In genomic region chr12:102128081-102128790, GRCm38 (mm10) we compare ENCODE assay signal across 8 mouse cellular contexts. TPM values are rescaled to one million over a fixed set of nuclear protein-coding genes. Genes with fewer than 3 reads are reported as not detected.
DNase-seq lines count a peak whose midpoint lies in the region; ATAC-seq and TF ChIP-seq lines count a peak whose summit lies in the region.

Slc24a4 (plus strand) TSS chr12:102128733.

- TF ChIP-seq CTCF in G1E (IDR thresholded peaks at IDR 0.05; ENCODE audit: low read depth, low read length): no peak
- no peak for TF ChIP-seq CTCF in liver, embryonic 14.5 days (IDR thresholded peaks at IDR 0.05; ENCODE audit: low read depth)

- H3K27ac ChIP-seq in forebrain, embryonic 14.5 days (ENCODE audit: low read depth, low read length): no peak within 1 kb of the TSS
- H3K27ac ChIP-seq in intestine, embryonic 16.5 days (ENCODE audit: low read length): no peak within 1 kb of the TSS
- H3K27ac ChIP-seq in liver, embryonic 14.5 days: no peak within 1 kb of the TSS
- H3K27ac ChIP-seq in neural tube, embryonic 15.5 days (replicated peaks): 0 out of 2 replicates have a peak within 1 kb of the TSS, but pooled peaks have one; percentile 18

- peaks cover 15% of the 10 kb centered on the region; the same call in 1 of the 2 replicates for H3K27me3 ChIP-seq in G1E (ENCODE audit: insufficient read depth, low read length)
- peaks cover 21% of the 10 kb centered on the region for H3K27me3 ChIP-seq in forebrain, embryonic 14.5 days (replicated peaks; ENCODE audit: control insufficient read depth, insufficient read depth, low read length)
- peaks cover 44% of the 10 kb centered on the region for H3K27me3 ChIP-seq in intestine, embryonic 16.5 days (replicated peaks; ENCODE audit: control insufficient read depth, insufficient read depth, low read length)
- peaks cover 37% of the 10 kb centered on the region for H3K27me3 ChIP-seq in liver, embryonic 14.5 days (ENCODE audit: control insufficient read depth, insufficient read depth, low read length)
- H3K27me3 ChIP-seq in neural tube, embryonic 15.5 days (replicated peaks): peaks cover 47% of the 10 kb centered on the region

- H3K4me2 ChIP-seq in forebrain, embryonic 14.5 days (ENCODE audit: low read length): peak within 1 kb of the TSS; percentile 100
- H3K4me2 ChIP-seq in intestine, embryonic 16.5 days (ENCODE audit: low read depth, low read length): peak within 1 kb of the TSS; percentile 94
- peak within 1 kb of the TSS; percentile 56 for H3K4me2 ChIP-seq in liver, embryonic 14.5 days (ENCODE audit: low read depth)
- H3K4me2 ChIP-seq in neural tube, embryonic 15.5 days: peak within 1 kb of the TSS; percentile 100

- H3K36me3 ChIP-seq in G1E (replicated peaks): no peaks in the 10 kb centered on the region
- no peaks in the 10 kb centered on the region for H3K36me3 ChIP-seq in forebrain, embryonic 14.5 days (ENCODE audit: control insufficient read depth, insufficient read depth, low read length)
- no peaks in the 10 kb centered on the region for H3K36me3 ChIP-seq in intestine, embryonic 16.5 days (ENCODE audit: control insufficient read depth, insufficient read depth, low read length)
- H3K36me3 ChIP-seq in liver, embryonic 14.5 days (replicated peaks; ENCODE audit: control insufficient read depth, insufficient read depth, low read depth): no peaks in the 10 kb centered on the region
- no peaks in the 10 kb centered on the region for H3K36me3 ChIP-seq in neural tube, embryonic 15.5 days

- no peak for ATAC-seq in G1E (ENCODE audit: extremely low read depth, insufficient number of reproducible peaks, low FRiP score, poor library complexity, severe bottlenecking)
- peak; percentile 72 for ATAC-seq in forebrain, embryonic 14.5 days
- ATAC-seq in intestine, embryonic 16.5 days: peak; percentile 67
- no peak for ATAC-seq in liver, embryonic 14.5 days (ENCODE audit: insufficient read depth)
- ATAC-seq in neural tube, embryonic 15.5 days (ENCODE audit: low FRiP score): peak; percentile 49

- no peaks in the 10 kb centered on the region for H3K4me1 ChIP-seq in G1E (ENCODE audit: insufficient read depth, low read depth, low read length)
- peaks cover 14% of the 10 kb centered on the region; the same call in 1 of the 2 replicates for H3K4me1 ChIP-seq in forebrain, embryonic 14.5 days (ENCODE audit: control insufficient read depth, insufficient read depth, low read length)
- H3K4me1 ChIP-seq in intestine, embryonic 16.5 days (ENCODE audit: control insufficient read depth, insufficient read depth, low read length): peaks cover 12% of the 10 kb centered on the region
- H3K4me1 ChIP-seq in liver, embryonic 14.5 days (replicated peaks; ENCODE audit: control insufficient read depth in 2 of 2, insufficient read depth in 2 of 2, low read length in 1 of 2): no peaks in the 10 kb centered on the region
- H3K4me1 ChIP-seq in neural tube, embryonic 15.5 days: peaks cover 31% of the 10 kb centered on the region

- H3K9ac ChIP-seq in forebrain, embryonic 14.5 days (ENCODE audit: low read length): peak within 1 kb of the TSS; percentile 63
- peak within 1 kb of the TSS; percentile 61 for H3K9ac ChIP-seq in intestine, embryonic 16.5 days (ENCODE audit: low read depth, low read length)
- H3K9ac ChIP-seq in liver, embryonic 14.5 days (replicated peaks): no peak within 1 kb of the TSS
- peak within 1 kb of the TSS; percentile 56 for H3K9ac ChIP-seq in neural tube, embryonic 15.5 days (replicated peaks)

- H3K4me3 ChIP-seq in G1E (ENCODE audit: low read depth, low read length): 0 out of 2 replicates have a peak within 1 kb of the TSS, but pooled peaks have one; percentile 10
- peak within 1 kb of the TSS; percentile 48 for H3K4me3 ChIP-seq in forebrain, embryonic 14.5 days (ENCODE audit: low read depth, low read length)
- peak within 1 kb of the TSS; percentile 57 for H3K4me3 ChIP-seq in intestine, embryonic 16.5 days (ENCODE audit: low read length)
- peak within 1 kb of the TSS; percentile 6 to 34; a peak in 2 of 4 replicates for H3K4me3 ChIP-seq in liver, embryonic 14.5 days (ENCODE audit: insufficient read depth in 1 of 2, low read depth in 2 of 2, low read length in 2 of 2)
- peak within 1 kb of the TSS; percentile 56 for H3K4me3 ChIP-seq in neural tube, embryonic 15.5 days (replicated peaks)

- under 1% methylated on average over 33 of the region's 34 CpGs for WGBS in forebrain, embryonic 14.5 days
- whole genome bisulfite sequencing in intestine, embryonic 16.5 days: 1% methylated on average over 31 of the region's 34 CpGs
- WGBS in liver, embryonic 14.5 days (ENCODE audit: insufficient replicate concordance): 3% methylated on average over 33 of the region's 34 CpGs
- WGBS in neural tube, embryonic 15.5 days: under 1% methylated on average over 30 of the region's 34 CpGs

- 0 out of 2 replicates have a peak, but pooled peaks cover 5% of the 10 kb centered on the region for H3K9me3 ChIP-seq in G1E (replicated peaks)
- no peaks in the 10 kb centered on the region for H3K9me3 ChIP-seq in forebrain, embryonic 14.5 days (replicated peaks; ENCODE audit: control insufficient read depth, low read length)
- no peaks in the 10 kb centered on the region for H3K9me3 ChIP-seq in intestine, embryonic 16.5 days (ENCODE audit: control insufficient read depth, low read length)
- no peaks in the 10 kb centered on the region for H3K9me3 ChIP-seq in liver, embryonic 14.5 days (ENCODE audit: control insufficient read depth, low read length)
- no peaks in the 10 kb centered on the region for H3K9me3 ChIP-seq in neural tube, embryonic 15.5 days (replicated peaks)

- TF ChIP-seq EP300 in liver, embryonic 14.5 days (IDR thresholded peaks at IDR 0.05; ENCODE audit: low read depth): no peak

- DNase-seq in cerebellum, postnatal 14 days: peak; percentile 31 to 35
- no peak for DNase-seq in cerebellum, adult 11-12 months
- no peak for DNase-seq in G1E (ENCODE audit: low spot score)
- DNase-seq in forebrain, embryonic 14.5 days (ENCODE audit: low spot score): peak; percentile 28
- no peak for DNase-seq in liver, embryonic 14.5 days (ENCODE audit: low read depth in 3 of 3, low spot score in 3 of 3)
- DNase-seq in yolk sac, embryonic 10.5 days (ENCODE audit: low spot score): no peak

RNA-seq across cellular contexts. Expression of gene Slc24a4, which starts in this region (rescaled TPM):
- total RNA-seq in G1E (2014; fragmentation: Nextera tagmentation) (not detected in 2 replicates), G1E (2017) (0.12 and 0.16 TPM in 2 replicates)
- not detected in 2 replicates for polyA plus RNA-seq in G1E (2012)
- 0.74 and 1.1 TPM in 2 replicates for polyA plus RNA-seq in forebrain, embryonic 14.5 days (2014; fragmentation: Nextera tagmentation; extraction: Ambion mirVana)
- 0.75 and 0.86 TPM in 2 replicates for polyA plus RNA-seq in intestine, embryonic 16.5 days (2015; fragmentation: Nextera tagmentation; extraction: Ambion mirVana)
- 0.08 and 0.10 TPM in 2 replicates for polyA plus RNA-seq in liver, embryonic 14.5 days (2012; rRNA removed)
- polyA plus RNA-seq in liver, embryonic 14.5 days (2014; fragmentation: Nextera tagmentation; extraction: Ambion mirVana): 0.08 and 0.13 TPM in 2 replicates
- polyA plus RNA-seq in neural tube, embryonic 15.5 days (2015; fragmentation: Nextera tagmentation; extraction: Ambion mirVana): 2.7 and 2.8 TPM in 2 replicates

Comparison
In these comparisons a context has a peak if more than half of its experiments do, and no peak if none do; other contexts are left out.
1. DNase-seq: peak in cerebellum, postnatal 14 days (2 of 2) and forebrain, embryonic 14.5 days (single experiment); none in cerebellum, adult 11-12 months (single experiment), G1E (single experiment), liver, embryonic 14.5 days (0 of 3) and yolk sac, embryonic 10.5 days (single experiment).
2. Peak in ATAC-seq, H3K4me3 ChIP-seq, H3K9ac ChIP-seq and H3K4me2 ChIP-seq in intestine, embryonic 16.5 days; RNA of the gene not detected or under 1 TPM.
3. ATAC-seq: peak in forebrain, embryonic 14.5 days (single experiment) and neural tube, embryonic 15.5 days (single experiment); none in G1E (single experiment) and liver, embryonic 14.5 days (single experiment).
4. Peak in every context shown above with its lines, with median percentiles within 50 percentile points of each other: H3K4me3 ChIP-seq and H3K4me2 ChIP-seq.